Mouse (Mus musculus) CD4-positive naive resting alpha-beta T cell, adult 76 days (primary cell): ENCODE data around the gene Vamp5. TPM values are rescaled to one million over a fixed set of nuclear protein-coding genes. Genes with fewer than 3 reads are reported as not detected.

Experiments used
- total RNA-seq: library from RNA; stranded (reverse); gene quantifications from one replicate; pipeline ENCODE4 v1.2.4, GENCODE M21; 2023

Gene Vamp5
- total RNA-seq = 13.3 TPM

DNA sequence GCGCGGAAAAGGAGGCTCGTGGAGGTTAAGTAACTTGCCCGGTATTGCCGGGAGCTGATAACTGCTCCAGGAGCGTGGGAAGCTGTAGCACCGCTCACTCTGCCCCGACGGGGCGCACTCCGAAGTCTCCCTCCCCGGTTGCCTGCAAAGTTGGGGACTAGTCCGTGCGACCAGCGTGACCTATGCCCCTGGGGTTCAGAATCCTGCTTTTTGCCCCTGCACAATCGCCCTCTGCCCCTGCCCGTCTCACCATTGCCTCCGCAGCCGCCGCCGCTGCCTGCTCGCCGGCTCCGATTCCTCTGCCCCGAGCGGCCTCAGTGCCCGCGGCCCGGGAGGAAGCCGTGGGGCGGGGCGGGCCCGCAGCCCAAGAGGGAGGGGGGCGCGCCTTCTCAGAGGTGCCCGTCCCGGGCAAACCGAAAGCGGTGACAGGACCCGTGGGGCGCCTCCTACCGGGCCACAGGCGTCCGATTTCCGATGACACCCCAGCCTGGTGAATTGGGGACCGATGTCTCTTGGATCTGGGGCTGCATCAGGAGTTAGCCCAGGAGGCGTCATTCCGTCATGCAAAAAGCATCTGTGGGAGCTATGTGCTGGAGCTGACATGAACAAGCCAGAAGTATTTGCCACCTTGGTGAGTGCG, at the start of gene Vamp5:
Gene Vamp5 (minus strand): TSS at position 338 of the 640 bp plus-strand sequence.

GRCm38 (mm10) chr6:72414076-72414756, 33.9 kb upstream of the Vamp5 start, which contains the start of gene Ggcx:
TSS of gene Ggcx (plus strand) at chr6:72414308.

DNA sequence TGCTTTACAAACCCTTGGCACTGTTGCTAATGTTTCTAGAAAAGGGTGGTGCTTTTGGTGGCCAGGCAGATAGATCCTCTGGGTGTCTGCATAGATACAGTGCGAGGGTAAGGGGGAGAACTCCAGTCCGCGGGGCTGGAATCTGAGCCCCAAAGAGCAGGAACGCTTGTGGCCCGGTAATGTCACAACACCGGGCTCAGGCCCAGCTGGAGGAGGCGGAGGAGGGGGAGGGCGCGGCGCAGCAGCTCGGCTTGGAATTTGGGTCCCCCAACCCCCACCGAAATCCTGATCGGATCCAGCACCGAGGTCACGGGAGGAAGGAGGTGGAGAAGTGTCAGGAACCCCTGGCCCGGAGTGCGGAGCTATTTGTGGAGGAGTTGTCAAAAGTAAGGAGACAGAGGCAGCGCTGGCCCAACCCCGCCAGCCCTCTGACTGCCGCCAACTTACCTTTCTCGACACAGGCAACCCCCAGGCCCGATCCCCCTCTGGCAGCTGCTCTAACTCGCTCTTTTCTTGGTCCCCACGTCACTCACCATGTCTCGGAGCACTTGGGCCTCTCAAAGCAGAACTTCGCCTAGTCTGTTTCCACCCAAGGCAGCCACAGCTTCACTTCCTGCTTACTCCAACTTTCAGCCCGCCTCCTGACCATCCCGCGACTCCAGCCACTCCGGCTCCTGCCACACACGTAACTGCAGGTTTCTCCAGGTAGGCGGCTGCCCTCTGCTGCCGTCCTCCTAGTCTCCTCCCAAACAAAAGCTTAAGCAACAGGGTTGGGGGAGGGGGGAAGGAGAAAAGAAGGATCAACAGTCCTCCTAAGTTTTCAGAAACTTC, 9.9 kb upstream of the Vamp5 start, which contains the start of gene Vamp8:
Gene Vamp8 (minus strand): TSS at position 763 of the 831 bp plus-strand sequence.

DNA sequence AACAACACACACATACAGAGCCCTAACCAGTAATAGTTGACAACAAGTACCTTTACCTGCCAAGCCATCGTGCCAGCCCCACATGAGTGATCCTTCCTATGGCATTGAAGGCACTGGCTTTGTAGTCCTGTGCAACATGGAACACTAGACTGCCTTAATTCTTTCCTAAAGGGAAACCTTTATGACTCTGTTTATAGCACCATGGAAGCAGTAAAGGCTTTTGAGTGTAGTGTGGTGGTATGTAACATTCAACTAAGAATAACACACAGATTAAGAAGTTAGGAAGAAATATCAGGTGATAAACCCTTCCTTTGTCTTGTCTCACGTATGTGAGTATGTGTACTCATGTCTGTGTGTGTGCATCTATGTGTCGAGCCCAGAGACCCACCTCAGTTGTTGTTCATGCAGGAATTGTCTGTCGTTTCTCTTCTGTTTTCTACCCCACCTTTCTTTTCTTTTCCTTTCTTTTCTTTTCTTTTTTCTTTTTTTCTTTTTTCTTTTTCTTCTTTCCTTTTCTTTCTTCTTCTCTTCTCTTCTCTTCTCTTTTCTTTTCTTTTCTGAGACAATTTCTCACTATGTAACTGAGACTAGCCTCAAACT, 13.3 kb downstream of the Vamp5 start, which contains the start of gene Rnf181:
Gene Rnf181 (minus strand): TSS at position 113 of the 600 bp plus-strand sequence.

DNA sequence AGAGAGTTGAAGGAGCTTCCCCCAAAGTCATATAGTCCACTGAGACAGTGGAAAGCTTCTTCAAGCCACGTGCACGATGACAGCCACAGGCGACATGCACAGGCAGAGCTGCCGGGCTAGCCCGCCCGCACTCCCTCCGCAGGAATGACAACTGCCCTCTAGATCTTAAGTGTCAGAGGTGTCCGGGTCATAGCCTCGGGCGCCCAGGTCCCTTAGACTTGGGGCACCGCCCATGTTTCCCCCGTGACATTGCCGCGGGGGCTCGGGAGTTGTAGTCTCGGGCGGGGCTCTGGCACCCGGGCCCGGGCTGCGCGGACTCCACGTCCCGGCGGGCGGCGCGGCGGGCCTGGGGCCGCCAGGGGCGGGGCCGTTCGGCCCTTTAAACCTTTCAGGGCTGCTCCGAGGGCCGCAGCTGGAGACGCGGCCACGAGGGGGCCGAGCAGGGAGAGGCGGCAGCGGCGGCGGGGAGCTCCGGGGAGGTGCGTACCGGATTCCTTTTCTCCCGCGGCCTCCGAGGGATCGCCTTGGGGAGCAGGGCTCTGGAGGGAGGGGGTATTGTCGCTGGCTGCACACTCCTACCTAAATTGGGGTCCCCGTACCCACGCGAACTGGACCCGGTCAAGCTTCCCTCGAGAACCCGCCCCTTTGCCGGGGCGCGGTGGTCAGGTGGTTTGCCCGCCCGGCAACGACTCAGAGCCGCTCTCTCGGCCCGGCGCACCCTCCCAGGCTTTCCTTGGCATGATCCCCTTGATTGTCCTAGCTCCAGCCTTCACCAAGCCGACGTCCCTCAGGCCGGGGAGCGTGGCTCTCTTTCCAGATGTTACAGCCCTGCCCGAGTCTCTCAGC, 25.0 kb downstream of the Vamp5 start, which contains the start of gene Tmem150a:
Gene Tmem150a (plus strand): TSS at position 382 of the 846 bp plus-strand sequence.

GRCm38 (mm10) chr6:72347166-72347941, 32.9 kb downstream of the Vamp5 start, which contains the start of gene 0610030E20Rik:
TSS of gene 0610030E20Rik (plus strand) at chr6:72347317.

DNA sequence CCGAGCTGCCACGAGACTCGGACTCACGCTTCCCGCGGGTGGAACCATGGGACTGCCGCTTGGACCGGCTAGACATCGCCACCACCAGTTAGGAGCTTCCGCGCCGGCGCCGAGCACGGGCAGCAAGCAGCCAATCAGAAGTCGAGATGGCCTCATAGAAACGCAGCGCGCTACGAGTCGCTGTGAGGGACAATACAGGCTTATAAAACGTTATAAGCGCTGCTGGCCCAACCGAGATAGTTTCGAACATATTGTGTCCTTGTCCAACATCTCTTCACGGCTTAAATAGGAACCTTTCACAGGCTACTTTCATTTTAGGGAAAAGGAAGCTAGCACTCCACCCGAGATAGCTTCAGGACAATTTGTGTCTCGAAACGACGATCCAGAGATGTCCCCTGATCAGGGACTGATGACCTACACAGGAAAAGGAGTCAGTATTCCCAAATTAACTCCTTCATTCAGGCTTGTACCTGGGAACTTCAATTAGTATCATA, 35.1 kb downstream of the Vamp5 start, which contains the start of gene Usp39:
Gene Usp39 (minus strand): TSS at position 111 of the 494 bp plus-strand sequence.

Other genes starting within 250 kb of the Vamp5 start
- gene Atoh8, start 144.9 kb downstream of the Vamp5 start, total RNA-seq = not detected
- not detected for gene Sftpb, start 75.9 kb downstream of the Vamp5 start, total RNA-seq
- 41.9 TPM for gene Usp39, start 35.3 kb downstream of the Vamp5 start, total RNA-seq
- gene 0610030E20Rik, start 33.2 kb downstream of the Vamp5 start, total RNA-seq = 37.4 TPM
- gene Tmem150a, start 25.0 kb downstream of the Vamp5 start, total RNA-seq = 4.0 TPM
- gene Rnf181, start 13.5 kb downstream of the Vamp5 start, total RNA-seq = 60.6 TPM
- 57.2 TPM for gene Vamp8, start 10.2 kb upstream of the Vamp5 start, total RNA-seq
- 13.5 TPM for gene Ggcx, start 33.8 kb upstream of the Vamp5 start, total RNA-seq
- gene Mat2a, start 59.1 kb upstream of the Vamp5 start, total RNA-seq = 190 TPM
- gene Sh2d6, start 141.2 kb upstream of the Vamp5 start, total RNA-seq = not detected
- 42.4 TPM for gene Capg, start 163.9 kb upstream of the Vamp5 start, total RNA-seq
- gene Elmod3, start 217.9 kb upstream of the Vamp5 start, total RNA-seq = 12.2 TPM
- 5.2 TPM for gene Retsat, start 218.0 kb upstream of the Vamp5 start, total RNA-seq
- gene Tgoln1, start 236.5 kb upstream of the Vamp5 start, total RNA-seq = 193 TPM